Mouse (Mus musculus): ENCODE data around the gene Gne. TPM values are rescaled to one million over a fixed set of nuclear protein-coding genes. Genes with fewer than 3 reads are reported as not detected.

Gene Gne
- polyA plus RNA-seq, 1 experiment: 11.5 TPM

GRCm38 (mm10) chr4:44016071-44016470, 67.9 kb downstream of the Gne start:
- peak overlapping the region; percentile 27 for H3K27ac ChIP-seq (ENCODE audit: insufficient read depth, low read depth, low read length)
- H3K4me3 ChIP-seq (ENCODE audit: insufficient read depth, low read length): peak overlapping the region; percentile 42

GRCm38 (mm10) chr4:44013391-44014070, 70.4 kb downstream of the Gne start:
- peak overlapping the region; percentile 73 for H3K4me3 ChIP-seq (ENCODE audit: insufficient read depth, low read length)
- TF ChIP-seq POLR2A (IDR thresholded peaks at IDR 0.05; ENCODE audit: borderline replicate concordance, low read depth, low read length) (no peak), CTCF (IDR thresholded peaks at IDR 0.05; ENCODE audit: low read depth, low read length) (no peak)
- H3K4me1 ChIP-seq (ENCODE audit: control insufficient read depth, insufficient read depth, low read length): peaks cover 20% of the 10 kb centered on the region
- peak overlapping the region; percentile 87 for H3K27ac ChIP-seq (ENCODE audit: insufficient read depth, low read depth, low read length)

More at GRCm38 (mm10) chr4:44016071-44016470, 67.9 kb downstream of the Gne start:
- peaks cover 20% of the 10 kb centered on the region for H3K4me1 ChIP-seq (ENCODE audit: control insufficient read depth, insufficient read depth, low read length)
- TF ChIP-seq POLR2A (IDR thresholded peaks at IDR 0.05; ENCODE audit: borderline replicate concordance, low read depth, low read length): no peak

GRCm38 (mm10) chr4:44012376-44013367, 71.3 kb downstream of the Gne start:
- TF ChIP-seq CTCF (IDR thresholded peaks at IDR 0.05; ENCODE audit: low read depth, low read length) (no peak), POLR2A (IDR thresholded peaks at IDR 0.05; ENCODE audit: borderline replicate concordance, low read depth, low read length) (peak; percentile 65)
- H3K4me1 ChIP-seq (ENCODE audit: control insufficient read depth, insufficient read depth, low read length): peaks cover 19% of the 10 kb centered on the region
- H3K4me3 ChIP-seq (ENCODE audit: insufficient read depth, low read length): peak overlapping the region; percentile 73
- H3K27ac ChIP-seq (ENCODE audit: insufficient read depth, low read depth, low read length): peak overlapping the region; percentile 87

GRCm38 (mm10) chr4:44011799-44012198, 72.2 kb downstream of the Gne start:
- peak overlapping the region; percentile 68 for H3K4me3 ChIP-seq (ENCODE audit: insufficient read depth, low read length)
- H3K27ac ChIP-seq (ENCODE audit: insufficient read depth, low read depth, low read length): peak overlapping the region; percentile 84
- H3K4me1 ChIP-seq (ENCODE audit: control insufficient read depth, insufficient read depth, low read length): peaks cover 12% of the 10 kb centered on the region
- no peak for TF ChIP-seq CTCF (IDR thresholded peaks at IDR 0.05; ENCODE audit: low read depth, low read length)
- no peak for TF ChIP-seq POLR2A (IDR thresholded peaks at IDR 0.05; ENCODE audit: borderline replicate concordance, low read depth, low read length)

GRCm38 (mm10) chr4:44010893-44011292, 73.1 kb downstream of the Gne start:
- no peak for TF ChIP-seq POLR2A (IDR thresholded peaks at IDR 0.05; ENCODE audit: borderline replicate concordance, low read depth, low read length)
- no peak for TF ChIP-seq CTCF (IDR thresholded peaks at IDR 0.05; ENCODE audit: low read depth, low read length)
- Histone ChIP-seq H3K27ac (ENCODE audit: insufficient read depth, low read depth, low read length) (no peak overlapping the region), H3K4me1 (ENCODE audit: control insufficient read depth, insufficient read depth, low read length) (peaks cover 6% of the 10 kb centered on the region; the same call in 1 of the 2 replicates), H3K4me3 (ENCODE audit: insufficient read depth, low read length) (no peak overlapping the region)

GRCm38 (mm10) chr4:44010176-44010575, 73.8 kb downstream of the Gne start:
- TF ChIP-seq POLR2A (IDR thresholded peaks at IDR 0.05; ENCODE audit: borderline replicate concordance, low read depth, low read length) (no peak), CTCF (IDR thresholded peaks at IDR 0.05; ENCODE audit: low read depth, low read length) (no peak)
- Histone ChIP-seq H3K4me3 (ENCODE audit: insufficient read depth, low read length) (no peak overlapping the region), H3K27ac (ENCODE audit: insufficient read depth, low read depth, low read length) (no peak overlapping the region), H3K4me1 (ENCODE audit: control insufficient read depth, insufficient read depth, low read length) (0 out of 2 replicates have a peak, but pooled peaks cover 3% of the 10 kb centered on the region)

GRCm38 (mm10) chr4:44004623-44005409, 79.2 kb downstream of the Gne start:
- H3K27ac ChIP-seq (ENCODE audit: insufficient read depth, low read depth, low read length): no peak overlapping the region
- no peaks in the 10 kb centered on the region for H3K4me1 ChIP-seq (ENCODE audit: control insufficient read depth, insufficient read depth, low read length)
- no peak overlapping the region for H3K4me3 ChIP-seq (ENCODE audit: insufficient read depth, low read length)
- TF ChIP-seq CTCF (IDR thresholded peaks at IDR 0.05; ENCODE audit: low read depth, low read length): no peak
- TF ChIP-seq POLR2A (IDR thresholded peaks at IDR 0.05; ENCODE audit: borderline replicate concordance, low read depth, low read length): no peak

- Histone ChIP-seq H3K4me3 (ENCODE audit: insufficient read depth, low read length) (no peak within 1 kb of the TSS), H3K27ac (ENCODE audit: insufficient read depth, low read depth, low read length) (no peak within 1 kb of the TSS)
Measured at GRCm38 (mm10) chr4:44004126-44004525, 79.9 kb downstream of the Gne start, which contains the start of gene Clta. Gene Clta, plus strand, starts transcription at chr4:44004452.

GRCm38 (mm10) chr4:44003622-44004021, 80.4 kb downstream of the Gne start:
- Histone ChIP-seq H3K4me1 (ENCODE audit: control insufficient read depth, insufficient read depth, low read length) (no peaks in the 10 kb centered on the region), H3K27ac (ENCODE audit: insufficient read depth, low read depth, low read length) (no peak overlapping the region), H3K4me3 (ENCODE audit: insufficient read depth, low read length) (no peak overlapping the region)
- TF ChIP-seq CTCF (IDR thresholded peaks at IDR 0.05; ENCODE audit: low read depth, low read length) (no peak), POLR2A (IDR thresholded peaks at IDR 0.05; ENCODE audit: borderline replicate concordance, low read depth, low read length) (no peak)

More at GRCm38 (mm10) chr4:44004126-44004525, 79.9 kb downstream of the Gne start, which contains the start of gene Clta:
- TF ChIP-seq POLR2A (IDR thresholded peaks at IDR 0.05; ENCODE audit: borderline replicate concordance, low read depth, low read length): no peak
- no peak for TF ChIP-seq CTCF (IDR thresholded peaks at IDR 0.05; ENCODE audit: low read depth, low read length)
- H3K4me1 ChIP-seq (ENCODE audit: control insufficient read depth, insufficient read depth, low read length): no peaks in the 10 kb centered on the region
